In the genomic region with DNA sequence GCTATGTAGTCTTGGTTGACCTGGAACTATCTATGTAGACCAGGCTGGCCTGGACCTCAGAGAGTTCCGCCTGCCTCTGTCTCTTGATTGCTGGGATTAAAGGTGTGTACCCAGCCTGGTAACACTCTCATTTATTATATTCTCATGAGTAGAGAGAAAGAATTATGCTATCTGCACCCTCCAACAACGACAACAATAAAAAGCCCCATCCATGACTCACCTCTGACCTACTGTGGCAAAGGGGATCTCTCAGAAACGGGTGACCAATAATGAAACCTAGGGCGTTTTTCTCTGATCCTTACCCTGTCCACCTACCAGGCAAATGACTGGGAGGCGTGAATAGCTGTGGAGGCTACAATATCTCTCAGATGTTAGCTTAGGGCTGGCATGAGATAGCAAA, we compare ENCODE assay signal across 18 mouse cellular contexts. TPM values are rescaled to one million over a fixed set of nuclear protein-coding genes. Genes with fewer than 3 reads are reported as not detected.
DNase-seq lines count a peak whose midpoint lies in the region; ATAC-seq and TF ChIP-seq lines count a peak whose summit lies in the region.
"Had no signal": no experiment of that assay in that cellular context is flagged by ENCODE, and none has a peak within 500 bp of the region (broad histone marks: within the 10 kb centered on the region; RNA-seq: fewer than 3 reads in every experiment).

No protein-coding gene starts in this region.

- peaks cover 35% of the 10 kb centered on the region for H3K4me1 ChIP-seq in heart, embryonic 10.5 days
- peaks cover 16% of the 10 kb centered on the region for H3K4me1 ChIP-seq in lung, embryonic 16.5 days (replicated peaks; ENCODE audit: control insufficient read depth, insufficient read depth, low read length)
- peaks cover 6% of the 10 kb centered on the region for H3K4me1 ChIP-seq in brown adipose tissue, adult 24 weeks (ENCODE audit: control insufficient read depth, insufficient read depth, insufficient read length, low read length)
- no peaks in the 10 kb centered on the region; the same call in 1 of the 2 replicates for H3K4me1 ChIP-seq in intestine, postnatal 0 days (replicated peaks; ENCODE audit: control insufficient read depth, insufficient read depth, low read length)

- intact Hi-C loops in heart, postnatal 36 days (cut with DNase I) = loop anchor here (10.0 kb wide), 1 partner anchor 268 kb away; no protein-coding TSS in a partner anchor

- ATAC-seq in lung, embryonic 16.5 days (ENCODE audit: low read depth) = no peak
- no peak for ATAC-seq in intestine, postnatal 0 days
- ATAC-seq: forebrain, embryonic 13.5 days had no signal

- no peak overlapping the region for H3K9ac ChIP-seq in lung, embryonic 16.5 days (ENCODE audit: low read length)
- H3K9ac ChIP-seq in intestine, postnatal 0 days (ENCODE audit: low read depth, low read length) = no peak overlapping the region
- H3K9ac ChIP-seq: forebrain, embryonic 13.5 days; lung, embryonic 14.5 days; neural tube, embryonic 12.5 days had no signal

- H3K4me2 ChIP-seq in lung, embryonic 16.5 days (ENCODE audit: low read depth, low read length) = no peak overlapping the region
- no peak overlapping the region for H3K4me2 ChIP-seq in intestine, postnatal 0 days (replicated peaks; ENCODE audit: low read depth)
- H3K4me2 ChIP-seq: forebrain, embryonic 13.5 days; neural tube, embryonic 12.5 days had no signal

- H3K27me3 ChIP-seq in heart, embryonic 10.5 days (ENCODE audit: insufficient read depth, poor library complexity, severe bottlenecking) = peaks cover 93% of the 10 kb centered on the region
- H3K27me3 ChIP-seq in lung, embryonic 16.5 days (ENCODE audit: control insufficient read depth, insufficient read depth, low read depth, low read length) = peaks cover 3% of the 10 kb centered on the region
- H3K27me3 ChIP-seq in splenic B cell, adult 2 months (ENCODE audit: control insufficient read depth, insufficient read depth, low read length, poor library complexity, severe bottlenecking) = no peaks in the 10 kb centered on the region
- no peaks in the 10 kb centered on the region for H3K27me3 ChIP-seq in intestine, postnatal 0 days (replicated peaks; ENCODE audit: control insufficient read depth, insufficient read depth, low read length)

- H3K36me3 ChIP-seq in heart, embryonic 10.5 days = no peaks in the 10 kb centered on the region
- no peaks in the 10 kb centered on the region for H3K36me3 ChIP-seq in lung, embryonic 16.5 days (ENCODE audit: control insufficient read depth, insufficient read depth, low read length)
- no peaks in the 10 kb centered on the region for H3K36me3 ChIP-seq in splenic B cell, adult 2 months (ENCODE audit: control insufficient read depth, insufficient read depth, low read length, poor library complexity, severe bottlenecking)
- H3K36me3 ChIP-seq in intestine, postnatal 0 days (ENCODE audit: control insufficient read depth, insufficient read depth) = no peaks in the 10 kb centered on the region
- H3K36me3 ChIP-seq: neural tube, embryonic 12.5 days had no signal

- H3K9me3 ChIP-seq in heart, embryonic 10.5 days = no peaks in the 10 kb centered on the region
- H3K9me3 ChIP-seq in lung, embryonic 16.5 days (ENCODE audit: control insufficient read depth, low read length) = no peaks in the 10 kb centered on the region
- no peaks in the 10 kb centered on the region for H3K9me3 ChIP-seq in intestine, postnatal 0 days (ENCODE audit: control insufficient read depth)
- H3K9me3 ChIP-seq: forebrain, embryonic 13.5 days; neural tube, embryonic 12.5 days had no signal

- peak overlapping the region; percentile 32 for H3K27ac ChIP-seq in heart, embryonic 10.5 days
- H3K27ac ChIP-seq in lung, embryonic 16.5 days (ENCODE audit: low read length) = peak overlapping the region; percentile 37; the same call in 1 of the 2 replicates
- H3K27ac ChIP-seq in brown adipose tissue, adult 24 weeks (replicated peaks; ENCODE audit: low read depth, low read length) = peak overlapping the region; percentile 53
- H3K27ac ChIP-seq in intestine, postnatal 0 days (ENCODE audit: low read depth, low read length) = no peak overlapping the region
- H3K27ac ChIP-seq: forebrain, embryonic 13.5 days; neural tube, embryonic 12.5 days had no signal

- 76% methylated on average over 5 of the region's 5 CpGs for WGBS in heart, embryonic 10.5 days
- 79% methylated on average over 5 of the region's 5 CpGs for WGBS in lung, embryonic 16.5 days
- WGBS in intestine, postnatal 0 days = 58% methylated on average over 5 of the region's 5 CpGs

- no peak overlapping the region for H3K4me3 ChIP-seq in heart, embryonic 10.5 days
- no peak overlapping the region for H3K4me3 ChIP-seq in lung, embryonic 16.5 days (ENCODE audit: low read length)
- no peak overlapping the region for H3K4me3 ChIP-seq in brown adipose tissue, adult 24 weeks (ENCODE audit: insufficient read depth, low read depth, low read length)
- H3K4me3 ChIP-seq in intestine, postnatal 0 days (ENCODE audit: low read depth, low read length) = no peak overlapping the region
- H3K4me3 ChIP-seq: forebrain, embryonic 13.5 days; neural tube, embryonic 12.5 days had no signal

- no peak for TF ChIP-seq CTCF in intestine, postnatal 0 days (IDR thresholded peaks at IDR 0.05; ENCODE audit: low read depth)

- no peak for DNase-seq in heart, embryonic 10.5 days (ENCODE audit: low spot score)
- DNase-seq in heart, postnatal 36 days = no peak
- no peak for DNase-seq in lung, adult 18-20 months
- peak; percentile 24 for DNase-seq in splenic B cell, adult 2 months (ENCODE audit: low read depth, low spot score)
- DNase-seq in cerebellum, adult 8-10 months = no peak
- DNase-seq: cerebellum, adult 9-11 months; right cerebral cortex, postnatal 4 days had no signal

RNA-seq across cellular contexts. Expression of a gene that starts 3.2 kb away (rescaled TPM):
- polyA plus RNA-seq in heart, embryonic 10.5 days (2016; fragmentation: Nextera tagmentation; extraction: Ambion mirVana) = 3.0 and 5.7 TPM in 2 replicates
- total RNA-seq in heart, postnatal 36 days (2021) = 1 to 10 TPM; 5.6 to 9.5 TPM
- polyA plus RNA-seq in lung, embryonic 16.5 days (2015; fragmentation: Nextera tagmentation; extraction: Ambion mirVana) = 17.7 and 20.4 TPM in 2 replicates
- polyA plus RNA-seq in brown adipose tissue, adult 24 weeks (2012; ENCODE audit: insufficient read depth, insufficient read length, missing spikeins) = 1.1 and 2.9 TPM in 2 replicates
- polyA plus RNA-seq in intestine, postnatal 0 days (2015; fragmentation: Nextera tagmentation; extraction: Ambion mirVana) = 42.1 and 43.2 TPM in 2 replicates

RNA-seq across cellular contexts. Expression of a gene that starts 19.2 kb away (rescaled TPM):
- polyA plus RNA-seq in heart, embryonic 10.5 days (2016; fragmentation: Nextera tagmentation; extraction: Ambion mirVana) = 0.94 and 3.4 TPM in 2 replicates
- not detected for total RNA-seq in heart, postnatal 36 days (2021)
- 16.6 and 18.5 TPM in 2 replicates for polyA plus RNA-seq in lung, embryonic 16.5 days (2015; fragmentation: Nextera tagmentation; extraction: Ambion mirVana)
- 1.6 TPM in 1 of 2 replicates, not detected in the other for polyA plus RNA-seq in brown adipose tissue, adult 24 weeks (2012; ENCODE audit: insufficient read depth, insufficient read length, missing spikeins)
- 35.3 and 38.6 TPM in 2 replicates for polyA plus RNA-seq in intestine, postnatal 0 days (2015; fragmentation: Nextera tagmentation; extraction: Ambion mirVana)
- total RNA-seq: layer of hippocampus, postnatal 10 days had no signal
- polyA plus RNA-seq: forebrain, embryonic 13.5 days; midbrain, postnatal 0 days had no signal

RNA-seq across cellular contexts. Expression of a gene that starts 20.4 kb away (rescaled TPM):
- 0.42 and 0.97 TPM in 2 replicates for polyA plus RNA-seq in heart, embryonic 10.5 days (2016; fragmentation: Nextera tagmentation; extraction: Ambion mirVana)
- total RNA-seq in heart, postnatal 36 days (2021) = under 1 TPM; 0.14 to 0.33 TPM
- polyA plus RNA-seq in lung, embryonic 16.5 days (2015; fragmentation: Nextera tagmentation; extraction: Ambion mirVana) = 6.7 and 6.9 TPM in 2 replicates
- not detected in 2 replicates for polyA plus RNA-seq in brown adipose tissue, adult 24 weeks (2012; ENCODE audit: insufficient read depth, insufficient read length, missing spikeins)
- 46.8 and 50.1 TPM in 2 replicates for polyA plus RNA-seq in intestine, postnatal 0 days (2015; fragmentation: Nextera tagmentation; extraction: Ambion mirVana)
- total RNA-seq: hematopoietic stem cell, adult 5-6 weeks; layer of hippocampus, postnatal 10 days; left cerebral cortex, postnatal 25 days had no signal
- polyA plus RNA-seq: forebrain, embryonic 13.5 days; neural tube, embryonic 12.5 days had no signal

RNA-seq across cellular contexts. Expression of a gene that starts 25.0 kb away (rescaled TPM):
- polyA plus RNA-seq in heart, embryonic 10.5 days (2016; fragmentation: Nextera tagmentation; extraction: Ambion mirVana) = 87.8 and 91.1 TPM in 2 replicates
- total RNA-seq in heart, postnatal 36 days (2021) = 10 to 100 TPM; 25.8 to 36.2 TPM
- 60.3 and 65.2 TPM in 2 replicates for polyA plus RNA-seq in lung, embryonic 16.5 days (2015; fragmentation: Nextera tagmentation; extraction: Ambion mirVana)
- polyA plus RNA-seq in brown adipose tissue, adult 24 weeks (2012; ENCODE audit: insufficient read depth, insufficient read length, missing spikeins) = 27.0 and 49.5 TPM in 2 replicates
- 36.6 and 37.7 TPM in 2 replicates for polyA plus RNA-seq in intestine, postnatal 0 days (2015; fragmentation: Nextera tagmentation; extraction: Ambion mirVana)

RNA-seq across cellular contexts. Expression of a gene that starts 36.3 kb away (rescaled TPM):
- 2.6 and 12.7 TPM in 2 replicates for polyA plus RNA-seq in heart, embryonic 10.5 days (2016; fragmentation: Nextera tagmentation; extraction: Ambion mirVana)
- total RNA-seq in heart, postnatal 36 days (2021) = not detected
- polyA plus RNA-seq in lung, embryonic 16.5 days (2015; fragmentation: Nextera tagmentation; extraction: Ambion mirVana) = 3.2 and 3.8 TPM in 2 replicates
- polyA plus RNA-seq in brown adipose tissue, adult 24 weeks (2012; ENCODE audit: insufficient read depth, insufficient read length, missing spikeins) = not detected in 2 replicates
- 1.9 and 2.9 TPM in 2 replicates for polyA plus RNA-seq in intestine, postnatal 0 days (2015; fragmentation: Nextera tagmentation; extraction: Ambion mirVana)
- total RNA-seq: heart, adult 8-10 months had no signal
